Mouse (Mus musculus) brain, adult 2 months (tissue): Measurements from ENCODE around the gene Snx25.

Experiments
- DNase-seq: peaks from one replicate; pipeline ENCODE4 v3.0.0; 2011; ENCODE audit warnings: low read depth, low spot score

Snx25 gene

DNA sequence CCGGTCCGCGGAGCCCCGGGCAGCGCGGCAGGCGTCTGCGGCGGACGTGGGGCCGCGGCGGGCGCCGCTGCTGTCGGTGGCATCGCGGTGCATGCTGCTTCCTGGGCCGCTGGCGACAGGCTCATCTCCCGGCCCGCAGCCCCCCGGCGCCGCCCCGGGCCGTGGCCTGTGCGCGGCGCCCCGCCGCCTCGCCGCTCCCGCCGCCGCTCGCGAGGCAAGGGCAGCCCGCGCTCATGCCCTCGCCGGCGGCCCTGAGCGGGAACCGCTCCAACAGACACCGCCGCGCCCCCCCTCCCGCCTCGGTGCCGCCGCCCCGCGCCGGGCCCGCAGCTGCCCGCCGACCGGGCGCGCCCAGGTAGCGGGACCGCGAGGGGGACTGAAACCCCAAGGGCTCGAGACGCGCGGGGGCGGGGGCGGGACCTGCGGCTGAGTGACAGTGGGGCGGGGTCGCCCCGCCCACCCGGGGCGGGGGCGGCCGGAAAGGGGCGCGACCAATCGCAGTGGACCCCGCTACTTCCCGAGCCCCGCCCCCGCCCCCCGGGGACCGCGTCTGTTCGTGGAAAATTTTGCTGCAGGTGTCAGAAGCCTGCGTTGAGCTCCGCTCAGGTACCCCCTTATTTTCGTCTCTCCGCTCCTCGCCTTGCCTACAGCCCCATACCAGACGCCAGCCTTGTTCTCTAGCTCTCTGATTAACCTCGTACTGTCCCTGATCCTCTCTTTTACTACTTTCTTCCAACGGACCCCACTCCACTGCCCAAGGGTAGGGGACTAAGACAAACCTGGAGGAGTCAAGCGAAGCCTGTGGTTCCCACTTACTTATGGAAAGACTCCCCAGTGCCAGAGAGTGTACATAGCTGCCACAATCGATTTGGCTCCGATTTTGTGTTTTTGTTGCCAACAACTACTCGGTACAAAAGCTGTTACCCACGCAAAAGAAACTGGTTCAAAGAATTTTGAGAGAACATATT is at the start of gene Snx25:
Gene Snx25 (minus strand): TSS at position 96 of the 968 bp plus-strand sequence.
- DNase-seq: peak; percentile 95

DNA sequence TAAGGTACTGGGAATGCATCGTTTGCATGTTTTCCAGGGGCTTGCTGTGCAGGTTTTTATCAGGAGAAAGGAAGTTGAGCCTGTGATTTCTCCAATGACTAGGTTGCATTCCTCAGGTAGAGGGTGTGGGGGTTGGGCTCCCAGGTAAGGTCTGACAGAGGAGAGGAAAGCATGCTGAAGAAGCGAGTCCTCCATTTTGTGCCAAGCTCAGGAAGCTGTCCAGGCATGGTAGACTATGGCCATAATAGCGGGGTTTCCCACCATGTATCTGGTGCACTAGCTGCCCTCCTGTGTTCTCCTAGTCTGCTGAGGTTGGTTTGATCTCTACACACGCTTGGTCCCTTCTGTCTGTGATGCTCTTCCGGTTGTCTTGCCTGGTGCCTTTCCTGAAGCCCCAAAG is 45.7 kb upstream of the Snx25 start:
- no peak for DNase-seq

DNA sequence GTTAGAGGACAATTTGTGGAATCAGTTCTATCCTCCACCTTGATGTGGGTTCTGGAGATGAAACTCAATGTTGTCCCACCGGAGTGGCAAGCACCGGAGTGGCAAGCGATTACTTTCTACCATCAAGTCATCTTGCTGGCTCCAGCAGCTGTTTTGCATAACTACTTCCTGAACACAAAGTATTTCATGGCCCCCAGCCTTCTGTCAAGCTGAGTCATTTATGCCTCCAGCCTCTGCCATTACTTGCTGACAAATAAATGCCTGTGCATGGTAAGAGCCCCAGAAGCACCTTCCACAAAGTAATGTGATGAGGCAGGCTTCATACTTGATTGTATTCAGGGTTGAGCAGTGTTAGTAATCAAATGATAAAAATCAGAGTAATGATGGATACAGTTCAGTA is 44.9 kb upstream of the Snx25 start:
- DNase-seq: peak; percentile 41

DNA sequence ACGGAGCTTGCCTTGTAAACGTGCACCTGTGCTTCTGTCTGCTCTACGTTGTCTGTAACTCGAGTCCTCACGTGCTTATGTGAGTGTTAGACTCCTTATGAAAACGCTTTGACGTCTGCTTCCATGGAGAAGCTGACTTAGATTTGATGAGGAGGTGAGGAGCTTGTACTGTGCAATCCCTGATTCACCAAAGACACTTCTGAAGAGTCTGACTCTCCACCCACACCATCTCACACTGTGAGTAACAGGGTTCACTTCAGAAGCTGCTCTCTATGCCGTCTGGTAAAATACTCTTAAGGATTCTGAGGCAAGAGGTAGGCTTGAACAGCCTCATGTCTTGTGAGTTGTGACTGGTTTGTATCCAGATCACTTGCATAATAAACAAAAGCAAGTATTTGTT is 41.1 kb upstream of the Snx25 start:
- DNase-seq: peak; percentile 74

DNA sequence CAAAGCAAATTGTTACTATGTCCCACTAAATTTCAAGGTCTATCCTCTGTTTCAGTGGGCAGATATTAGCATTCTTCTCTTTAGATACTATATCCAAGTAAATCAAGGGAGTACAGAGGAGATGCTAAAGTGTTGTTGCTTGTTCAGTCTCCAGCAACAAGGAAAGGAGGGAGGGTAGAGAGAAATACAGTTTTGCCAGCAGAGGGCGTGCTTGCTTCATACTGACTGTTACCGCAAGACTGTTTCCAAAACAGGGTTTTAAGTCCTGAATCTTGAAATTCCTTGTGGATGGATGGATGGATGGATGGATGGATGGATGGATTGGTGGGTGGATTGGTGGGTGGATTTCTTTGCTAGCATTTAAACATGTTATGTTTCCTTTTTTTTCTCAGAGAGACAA is 33.4 kb upstream of the Snx25 start:
- peak; percentile 93 for DNase-seq

DNA sequence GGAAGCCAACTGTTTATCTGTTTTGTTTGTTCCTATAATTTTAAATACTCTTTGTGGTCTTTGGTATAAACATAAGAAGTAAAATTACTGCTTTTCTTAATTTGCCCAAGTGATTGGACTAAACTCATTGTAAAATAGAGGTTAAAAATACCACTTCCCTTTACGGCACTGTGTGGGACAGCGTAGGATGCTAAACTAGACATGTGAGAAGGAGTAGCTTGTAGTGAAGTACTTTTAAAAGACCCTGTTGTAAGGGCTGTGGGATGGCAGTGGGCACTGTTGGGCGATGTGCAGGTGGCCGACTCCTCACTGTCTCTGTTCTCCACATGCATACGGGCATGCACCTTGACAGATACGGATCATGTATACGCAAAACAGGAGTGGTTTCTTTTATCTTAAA is 28.2 kb upstream of the Snx25 start:
- peak; percentile 34 for DNase-seq

DNA sequence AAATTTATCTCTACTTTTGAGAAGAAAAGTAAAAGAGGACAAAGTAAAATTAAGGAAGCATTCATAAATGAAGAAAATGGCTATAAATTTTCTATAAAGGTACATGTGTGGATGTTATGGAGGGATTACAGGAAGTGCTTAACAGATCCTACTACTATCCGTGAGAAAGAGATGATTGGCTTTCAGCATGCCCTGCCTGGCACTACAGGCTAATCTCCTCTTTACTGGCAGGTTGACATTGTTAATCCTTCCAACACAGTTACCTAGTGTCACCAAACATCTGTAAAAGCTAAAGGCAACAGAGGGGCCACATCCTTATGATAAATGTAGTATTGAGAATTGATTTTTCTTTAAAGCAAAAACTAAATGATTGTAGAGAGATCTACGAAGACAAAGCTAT is 21.7 kb upstream of the Snx25 start:
- DNase-seq: no peak

DNA sequence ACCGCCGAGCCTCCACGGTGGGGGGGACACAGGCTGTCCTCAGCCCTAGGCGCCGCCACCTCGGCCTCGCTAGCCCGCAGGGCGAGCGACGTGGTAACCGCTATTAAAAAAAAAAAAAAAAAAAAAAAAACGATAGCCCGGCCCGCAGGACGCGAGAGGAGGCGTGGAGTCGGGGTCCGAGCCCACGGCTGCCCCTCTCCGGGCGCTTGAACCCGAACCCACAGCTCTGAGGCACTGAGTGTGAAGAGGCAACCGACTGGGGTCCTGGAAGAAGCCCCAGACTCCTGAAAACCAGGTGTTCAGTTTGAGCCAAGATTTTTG is 11.9 kb upstream of the Snx25 start:
- no peak for DNase-seq

DNA sequence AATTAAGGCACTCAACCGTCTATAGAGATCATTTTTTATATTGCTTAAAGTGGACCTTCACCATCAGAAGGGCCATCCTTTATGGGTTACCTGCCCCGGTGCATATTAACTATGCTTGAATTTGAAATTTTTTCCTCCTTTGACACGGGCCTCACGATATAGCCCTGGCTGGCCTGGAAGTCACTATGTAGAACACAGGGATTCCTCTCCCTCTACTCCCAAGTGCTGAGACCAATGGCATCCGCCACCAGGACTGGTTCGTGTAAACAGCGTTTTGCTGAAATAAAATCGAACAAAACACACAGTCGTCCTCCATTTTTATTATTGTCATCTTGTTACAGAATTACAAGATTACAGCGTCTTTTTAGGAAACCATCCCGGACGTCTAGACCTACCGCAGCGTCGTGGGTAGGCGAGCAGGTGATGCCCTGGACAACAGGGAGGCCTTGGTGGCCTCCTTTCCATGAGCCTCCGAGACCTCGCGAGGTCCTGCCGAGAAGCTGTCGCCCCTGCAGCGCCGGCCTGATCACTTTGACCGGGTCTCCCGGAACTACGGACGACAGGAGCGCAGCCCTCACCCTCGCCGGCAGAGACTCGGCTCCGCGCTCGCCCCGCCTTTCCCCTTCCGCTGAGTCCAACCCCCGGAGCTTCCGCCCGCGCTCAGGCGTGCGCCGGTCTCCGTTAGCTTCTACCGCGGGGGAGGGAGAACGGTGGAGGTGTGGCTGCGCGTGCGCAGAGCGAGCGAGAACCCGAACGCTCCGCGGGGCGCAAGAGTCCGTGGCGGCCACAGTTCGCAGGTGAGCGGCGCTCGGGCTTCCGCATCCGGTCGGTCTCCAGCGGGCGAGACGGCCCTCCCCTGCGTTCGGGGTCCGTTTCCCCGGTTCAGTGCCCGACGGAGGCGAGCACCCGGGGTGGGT is 11.3 kb upstream of the Snx25 start:
- DNase-seq: peak; percentile 99

DNA sequence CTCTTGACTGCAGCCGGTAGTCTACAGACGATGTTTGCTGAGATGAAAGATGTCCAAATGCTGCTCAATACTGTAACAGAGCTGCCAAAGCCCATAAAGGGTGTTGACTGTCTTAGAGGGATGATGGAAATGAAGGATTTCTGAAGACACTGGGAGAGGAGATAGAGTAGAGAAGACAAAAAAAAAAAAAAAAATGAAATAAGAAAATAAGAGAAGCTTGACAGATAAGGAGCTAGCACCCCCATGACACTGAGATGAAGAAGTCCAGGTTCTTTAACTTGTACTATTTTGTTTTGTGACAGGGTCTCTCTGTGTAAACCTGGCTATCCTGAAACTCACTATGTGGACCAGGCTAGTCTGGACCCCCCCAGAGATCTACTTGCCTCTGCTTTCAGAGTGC is 1.1 kb upstream of the Snx25 start:
- no peak for DNase-seq

DNA sequence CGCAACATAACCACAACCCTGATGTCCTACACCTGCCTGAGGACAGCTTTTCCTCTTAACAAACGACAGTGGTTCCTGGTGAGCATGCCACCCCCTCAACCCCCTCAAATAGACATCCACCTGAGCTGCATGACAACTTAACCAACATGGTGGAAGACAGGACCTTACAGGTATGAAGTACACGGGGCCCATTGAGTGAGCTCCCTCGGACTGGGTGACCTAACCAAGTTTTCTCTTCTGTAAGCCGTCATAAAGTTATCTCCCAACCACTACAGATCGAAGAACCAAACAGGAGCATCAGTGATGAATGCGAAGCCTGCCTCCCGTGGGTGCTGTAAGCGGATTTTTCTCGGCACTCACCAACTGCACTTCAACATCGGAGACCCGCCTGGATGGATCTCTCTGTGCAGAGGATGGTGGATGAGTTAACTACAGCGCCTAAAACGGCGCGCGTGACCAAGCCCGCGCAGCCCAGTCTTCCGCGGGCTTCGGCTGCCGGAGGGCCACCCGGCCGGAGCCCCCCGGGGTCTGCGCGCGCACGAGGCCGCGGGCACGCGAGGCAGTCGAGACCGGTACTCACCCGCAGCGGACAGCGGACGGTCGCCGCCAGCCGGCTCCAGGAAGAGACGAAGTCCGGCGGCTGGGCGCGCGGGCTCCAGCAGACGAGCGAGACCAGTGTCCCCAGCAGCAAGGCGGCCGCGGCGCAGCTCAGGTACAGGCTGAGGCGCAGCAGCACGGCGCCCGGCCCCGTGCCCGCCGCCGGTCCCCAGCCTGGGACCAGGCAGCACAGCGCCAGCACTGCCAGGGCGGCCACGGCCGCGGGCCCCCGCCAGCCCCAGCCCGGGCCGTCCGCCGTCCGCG is 527 bp downstream of the Snx25 start, which contains the start of gene Cfap97:
Gene Cfap97 (plus strand): TSS at position 570 of the 861 bp plus-strand sequence.
- peak; percentile 64 for DNase-seq

DNA sequence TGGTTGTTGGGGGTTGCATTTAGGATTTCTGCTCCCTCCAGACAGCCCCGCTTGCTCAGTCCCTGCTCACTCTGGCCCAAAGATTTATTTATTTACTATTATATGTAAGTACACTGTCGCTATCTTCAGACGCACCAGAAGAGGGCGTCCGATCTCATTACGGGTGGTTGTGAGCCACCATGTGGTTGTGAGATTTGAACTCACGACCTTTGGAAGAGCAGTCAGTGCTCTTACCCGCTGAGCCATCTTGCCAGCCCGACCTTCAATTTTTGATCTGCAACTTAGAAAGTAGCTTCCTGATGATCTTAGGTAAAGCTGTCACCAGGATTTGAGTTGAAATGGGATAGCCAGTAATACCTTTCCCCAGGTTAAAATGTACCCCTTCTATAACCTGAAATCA is 2.2 kb downstream of the Snx25 start:
- no peak for DNase-seq

DNA sequence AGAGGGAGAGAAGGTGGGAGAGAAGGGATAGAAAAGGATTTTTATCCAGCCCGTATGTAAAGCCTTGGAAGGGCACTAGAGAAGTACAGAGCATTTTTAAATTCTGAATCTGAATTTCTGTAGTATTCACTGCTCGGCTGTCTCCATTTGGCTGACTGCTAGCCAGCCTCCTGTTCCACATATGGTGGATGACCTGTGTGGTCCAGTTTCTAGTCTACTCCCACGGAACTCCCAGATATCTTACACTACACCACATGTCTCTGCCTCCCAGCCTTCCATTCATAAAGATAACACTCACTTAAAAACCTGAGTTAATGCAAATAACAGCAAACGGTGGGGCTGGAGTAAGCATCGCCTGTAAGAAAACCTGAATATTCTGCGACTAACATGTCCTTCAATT is 2.7 kb downstream of the Snx25 start:
- peak; percentile 80 for DNase-seq

DNA sequence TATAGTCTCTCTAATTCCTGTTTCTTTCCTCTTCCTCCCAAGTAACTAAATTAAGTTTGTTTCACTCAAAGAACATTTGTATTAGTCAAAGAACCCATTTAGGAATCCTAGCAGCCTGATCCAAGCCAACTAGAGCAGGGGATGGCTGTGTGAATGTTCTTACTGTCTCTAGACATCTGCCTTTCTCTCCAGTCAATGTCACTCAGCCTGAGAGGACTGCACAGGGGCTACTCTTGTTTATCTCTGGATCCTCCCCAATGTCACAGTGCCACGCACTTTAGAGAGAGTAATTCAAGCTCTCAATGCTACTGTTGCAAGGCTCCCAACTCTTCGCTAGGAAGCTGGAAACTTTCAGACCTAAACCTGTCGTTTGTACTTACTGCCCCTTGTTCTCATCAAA is 5.8 kb downstream of the Snx25 start:
- peak; percentile 45 for DNase-seq

DNA sequence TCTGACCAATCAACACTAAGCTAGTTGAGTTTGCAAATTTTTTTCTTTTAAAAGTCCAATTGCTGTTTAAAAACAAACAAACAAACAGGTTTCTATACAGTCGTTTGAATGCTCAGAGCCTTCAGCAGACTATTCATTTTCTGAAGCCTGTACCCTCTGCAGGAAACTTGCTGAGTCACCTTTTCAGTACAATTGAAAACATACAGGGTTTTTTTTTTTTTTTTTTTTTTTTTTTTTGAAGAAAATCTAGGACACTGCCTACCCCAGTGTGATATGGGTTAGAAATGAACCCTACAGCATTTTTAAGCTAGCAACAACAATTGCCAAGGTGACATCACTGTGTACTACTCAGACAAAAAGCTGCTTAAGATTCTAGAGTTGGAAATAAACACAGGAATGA is 8.0 kb downstream of the Snx25 start:
- peak; percentile 43 for DNase-seq

DNA sequence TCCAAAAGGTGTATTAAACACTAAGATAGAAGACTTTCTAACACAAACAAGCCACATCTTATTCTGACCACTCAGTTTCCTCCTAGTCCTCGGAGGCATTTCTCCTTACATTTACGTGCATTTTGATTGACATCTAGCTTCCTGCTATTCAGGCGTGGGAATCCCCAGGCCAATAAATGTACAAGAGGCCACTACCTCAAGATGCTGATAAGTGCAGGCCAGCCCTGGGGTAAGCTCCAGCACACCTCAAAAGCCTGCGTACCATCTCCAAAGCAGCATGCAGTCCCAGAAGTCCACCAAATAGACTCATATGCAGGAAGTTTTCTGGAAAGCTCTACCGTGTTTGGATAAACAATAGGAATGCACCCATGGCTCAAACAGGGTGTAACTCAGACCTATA is 8.5 kb downstream of the Snx25 start:
- no peak for DNase-seq

DNA sequence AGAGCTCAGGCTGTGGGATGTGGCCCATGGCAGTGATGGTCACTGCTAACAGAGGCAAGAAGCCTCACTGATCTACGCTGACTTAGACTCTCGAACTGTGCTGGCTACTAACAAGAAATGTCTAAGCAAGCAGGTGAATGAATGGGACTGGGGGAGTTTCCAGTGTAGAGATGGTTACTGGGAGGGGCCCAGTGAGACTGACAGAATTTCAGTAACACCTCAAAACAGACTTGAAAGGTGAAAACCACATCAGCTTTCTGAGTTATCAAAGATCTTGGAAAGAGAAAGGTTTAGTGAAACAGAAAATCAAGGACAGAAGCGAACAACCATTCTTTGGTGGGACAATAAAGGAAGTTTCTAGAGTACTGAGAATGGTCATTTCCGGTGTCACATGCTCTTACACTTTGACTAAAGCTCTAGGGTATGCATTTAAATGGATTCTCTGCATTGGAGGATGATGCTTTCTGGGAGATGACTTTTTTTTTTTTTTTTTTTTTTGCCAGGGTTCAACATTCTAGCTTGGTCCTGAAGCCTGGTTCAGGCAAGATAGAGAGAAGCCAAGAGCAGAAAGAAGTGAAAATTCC is 9.4 kb downstream of the Snx25 start:
- DNase-seq: no peak

DNA sequence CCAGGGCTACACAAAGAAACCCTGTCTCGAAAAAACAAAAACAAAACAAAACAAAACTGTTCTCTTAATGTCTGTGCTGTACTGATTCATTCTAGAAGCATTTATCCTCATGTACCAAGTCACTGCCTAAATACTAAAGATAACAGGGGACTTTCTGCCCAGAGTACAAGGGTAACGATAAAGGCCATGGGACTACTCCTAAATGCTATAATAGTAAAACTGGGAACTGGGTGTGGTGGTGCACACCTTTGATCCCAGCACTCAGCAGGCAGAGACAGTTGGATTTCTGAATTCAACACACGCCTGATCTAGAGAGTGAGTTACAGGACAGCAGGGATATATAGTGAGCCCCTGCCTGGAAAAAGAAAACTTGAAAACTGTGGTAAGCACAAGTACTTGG is 10.3 kb downstream of the Snx25 start:
- no peak for DNase-seq

DNA sequence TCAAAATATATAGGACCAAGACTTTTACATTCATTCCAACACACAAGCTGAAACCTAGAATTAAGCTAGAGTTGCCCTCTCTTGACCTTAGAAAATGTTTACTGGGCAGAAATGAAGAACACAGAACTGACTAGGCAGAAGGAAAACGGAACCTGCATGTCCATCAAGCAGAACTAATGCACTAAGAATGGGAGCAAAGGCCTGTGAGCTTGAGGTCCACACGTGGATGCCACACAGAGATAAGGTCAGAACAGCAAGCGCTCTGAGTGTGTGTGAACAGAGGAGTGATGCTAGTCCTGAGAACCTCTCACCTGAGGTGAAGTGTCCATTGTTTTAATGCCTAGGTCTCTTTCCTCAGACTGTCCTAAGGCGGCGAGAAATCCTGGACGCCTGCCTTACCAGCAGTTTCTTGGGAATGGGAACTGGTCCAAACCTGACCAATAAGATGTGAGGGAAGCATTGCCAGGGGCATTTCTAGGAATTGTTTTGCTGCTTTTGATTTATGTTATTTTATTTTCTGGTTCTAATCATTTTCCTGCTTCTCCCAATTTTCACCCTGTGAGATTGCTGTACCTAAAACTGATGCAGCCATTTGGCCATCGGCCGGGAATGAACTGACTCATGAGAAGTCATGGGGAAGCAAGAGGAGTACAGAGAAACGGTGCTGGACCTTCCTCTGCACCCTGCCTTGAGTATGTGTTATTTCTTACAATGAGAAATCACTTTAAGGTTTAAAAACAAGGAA is 11.4 kb downstream of the Snx25 start:
- DNase-seq: peak; percentile 42

DNA sequence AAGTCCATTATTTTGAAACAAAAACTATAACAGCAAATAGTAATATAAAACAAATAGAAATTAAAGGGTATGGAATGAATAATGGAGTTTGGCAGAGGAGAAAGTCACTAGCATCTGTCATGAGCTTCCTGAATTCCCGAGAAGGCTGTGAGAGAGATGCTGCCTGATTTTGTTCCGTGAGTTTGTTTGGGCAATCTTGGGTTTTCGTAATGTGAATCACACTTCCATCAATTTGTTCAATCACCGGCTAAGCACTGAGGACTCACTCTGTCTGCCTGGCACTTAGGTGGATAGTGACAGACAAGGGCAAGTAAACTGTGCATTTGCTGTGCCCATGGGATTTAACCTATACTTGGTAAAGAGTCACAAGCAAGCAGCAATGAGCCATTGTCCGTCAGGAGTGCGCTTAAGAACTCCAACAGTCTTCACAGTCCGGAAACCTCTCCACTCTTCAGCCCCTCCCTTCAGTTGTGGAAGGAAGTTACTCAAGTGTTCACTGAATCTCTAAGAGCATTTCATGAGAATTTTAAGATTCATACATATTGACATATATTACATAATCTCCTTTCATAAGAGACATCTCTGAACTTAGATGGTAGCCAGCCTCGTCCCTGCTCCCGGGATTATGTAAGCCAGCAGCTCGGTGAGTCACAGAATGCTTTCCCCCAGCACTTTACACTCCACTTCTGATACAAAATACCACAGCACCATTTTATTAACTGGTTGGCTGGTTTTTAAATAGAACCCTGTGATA is 13.9 kb downstream of the Snx25 start:
- DNase-seq: peak; percentile 85
